Mouse (Mus musculus) midbrain, embryonic 16.5 days (tissue): Measurements from ENCODE around the gene Ndufa6. TPM values are rescaled to one million over a fixed set of nuclear protein-coding genes. Genes with fewer than 3 reads are reported as not detected.

Experiments
- ATAC-seq: fragments of 200-750 bp; cut with Nextera tagmentation; 2 replicates; pipeline ENCODE4 v1.8.0; 2017; ENCODE audit warnings: moderate TSS enrichment
- H3K27ac ChIP-seq: fragments of 300-500 bp; sonication (generic); 2 replicates; pipeline ENCODE4 v1.5.1; 2014; ENCODE audit warnings: mild to moderate bottlenecking, low read length, mixed read lengths
- H3K27me3 ChIP-seq: fragments of 300-500 bp; sonication (generic); 2 replicates; pipeline ENCODE4 v1.6.1; 2014; ENCODE audit warnings: low read depth, low read length, mixed read lengths; ENCODE audit not compliant: control insufficient read depth, insufficient read depth
- H3K36me3 ChIP-seq: fragments of 300-500 bp; sonication (generic); 2 replicates; pipeline ENCODE4 v1.6.1; 2014; ENCODE audit warnings: mild to moderate bottlenecking, low read length, moderate library complexity, mixed read lengths; ENCODE audit not compliant: control insufficient read depth, insufficient read depth
- H3K4me1 ChIP-seq: fragments of 300-500 bp; sonication (generic); 2 replicates; pipeline ENCODE4 v1.6.1; 2014; ENCODE audit warnings: mild to moderate bottlenecking, low read length, mixed read lengths; ENCODE audit not compliant: control insufficient read depth, insufficient read depth
- H3K4me2 ChIP-seq: fragments of 300-500 bp; sonication (generic); 2 replicates; pipeline ENCODE4 v1.6.1; 2014; ENCODE audit warnings: mild to moderate bottlenecking, low read length, mixed read lengths
- H3K4me3 ChIP-seq: fragments of 300-500 bp; sonication (generic); 2 replicates; pipeline ENCODE4 v1.5.1; 2014; ENCODE audit warnings: low read depth, mild to moderate bottlenecking, low read length, moderate library complexity, mixed read lengths
- H3K9ac ChIP-seq: fragments of 300-500 bp; sonication (generic); 2 replicates; pipeline ENCODE4 v1.6.1; 2014; ENCODE audit warnings: low read depth, low read length, mixed read lengths
- H3K9me3 ChIP-seq: fragments of 300-500 bp; sonication (generic); replicated peaks from 2 replicates; pipeline ENCODE4 v1.6.1; 2014; ENCODE audit warnings: mild to moderate bottlenecking, low read length, mixed read lengths; ENCODE audit not compliant: control insufficient read depth, poor library complexity, severe bottlenecking
- WGBS: fragments of 180-500 bp; shearing (Covaris S2); extraction: QIAGEN DNeasy Blood & Tissue Kit; methylation state at CpG from one replicate; pipeline ENCODE4 v1.1.7; 2014; 5-methylcytosine and 5-hydroxymethylcytosine counted together
- microRNA-seq: library from miRNA; unstranded; fragments of <30 nt; microRNA quantifications from one replicate; pipeline ENCODE4, GENCODE M21; 2017
- polyA plus RNA-seq: library from polyadenylated mRNA; unstranded; fragments of >200 nt; fragmentation: Nextera tagmentation; extraction: Ambion mirVana; gene quantifications from 2 replicates; pipeline ENCODE4 v1.2.1, GENCODE M21; 2015

Ndufa6 gene
- polyA plus RNA-seq, 1 experiment from 2014 or later, result 346 TPM

DNA sequence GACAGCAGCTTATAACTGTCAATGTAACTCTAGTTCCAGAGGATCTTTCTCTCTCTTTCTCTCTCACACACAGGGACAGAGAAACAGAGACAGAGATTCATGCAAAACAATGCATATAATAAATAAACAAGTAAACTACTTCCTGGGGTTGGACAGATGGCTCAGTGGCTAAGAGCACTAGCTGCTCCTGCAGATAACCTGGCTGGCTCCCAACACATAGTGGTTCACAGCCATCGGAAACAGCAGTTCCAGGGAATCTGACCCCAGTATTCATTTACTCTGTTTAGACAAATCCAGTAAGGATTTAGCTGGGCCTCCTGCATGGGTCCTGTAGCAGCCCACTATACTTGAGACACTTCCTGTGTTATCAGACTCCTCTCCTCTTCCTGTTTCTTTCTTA lies 34.5 kb downstream of the Ndufa6 start:
- H3K36me3 ChIP-seq, result no peaks in the 10 kb centered on the region
- H3K27me3 ChIP-seq, result no peaks in the 10 kb centered on the region
- no peak overlapping the region for H3K9ac ChIP-seq
- 79% methylated on average over 1 of the region's 1 CpGs for WGBS
- H3K27ac ChIP-seq, result no peak overlapping the region
- no peaks in the 10 kb centered on the region for H3K9me3 ChIP-seq
- no peak for ATAC-seq
- no peaks in the 10 kb centered on the region for H3K4me1 ChIP-seq
- H3K4me2 ChIP-seq, result no peak overlapping the region
- H3K4me3 ChIP-seq, result no peak overlapping the region

- no peak for ATAC-seq
- 86% methylated on average over 6 of the region's 6 CpGs for WGBS
- no peaks in the 10 kb centered on the region for H3K36me3 ChIP-seq
- H3K9ac ChIP-seq, result no peak overlapping the region
- H3K4me3 ChIP-seq, result no peak overlapping the region
- H3K4me2 ChIP-seq, result no peak overlapping the region
- no peaks in the 10 kb centered on the region for H3K27me3 ChIP-seq
- no peak overlapping the region for H3K27ac ChIP-seq
- no peaks in the 10 kb centered on the region for H3K9me3 ChIP-seq
- H3K4me1 ChIP-seq, result no peaks in the 10 kb centered on the region
These were observed 36.3 kb downstream of the Ndufa6 start for GRCm38 (mm10) chr15:82317839-82318238.

DNA sequence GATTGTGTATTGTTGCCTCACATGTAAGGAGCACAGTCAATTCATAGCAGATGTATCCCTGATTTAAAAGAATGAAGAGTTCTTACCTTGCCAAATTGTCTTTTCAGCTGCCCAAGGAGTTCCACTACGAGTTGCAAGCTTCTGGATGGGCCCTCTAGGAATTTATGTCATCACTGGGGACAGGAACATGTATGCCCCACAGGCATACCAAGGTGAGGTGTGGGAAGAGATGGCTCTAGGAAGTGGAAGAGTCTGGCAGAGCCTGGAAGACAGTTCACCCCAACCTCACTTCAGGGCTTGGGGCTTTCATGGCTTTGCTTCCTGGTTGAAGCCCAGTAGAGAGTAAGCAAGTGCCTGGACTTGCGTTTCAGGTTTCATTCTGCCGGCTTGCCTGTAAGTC lies 45.7 kb downstream of the Ndufa6 start:
- no peaks in the 10 kb centered on the region for H3K9me3 ChIP-seq
- no peaks in the 10 kb centered on the region for H3K4me1 ChIP-seq
- H3K27me3 ChIP-seq, result no peaks in the 10 kb centered on the region
- no peak overlapping the region for H3K4me3 ChIP-seq
- ATAC-seq, result no peak
- H3K27ac ChIP-seq, result no peak overlapping the region
- H3K9ac ChIP-seq, result no peak overlapping the region
- no peak overlapping the region for H3K4me2 ChIP-seq
- 78% methylated on average over 3 of the region's 3 CpGs for whole genome bisulfite sequencing
- no peaks in the 10 kb centered on the region for H3K36me3 ChIP-seq

DNA sequence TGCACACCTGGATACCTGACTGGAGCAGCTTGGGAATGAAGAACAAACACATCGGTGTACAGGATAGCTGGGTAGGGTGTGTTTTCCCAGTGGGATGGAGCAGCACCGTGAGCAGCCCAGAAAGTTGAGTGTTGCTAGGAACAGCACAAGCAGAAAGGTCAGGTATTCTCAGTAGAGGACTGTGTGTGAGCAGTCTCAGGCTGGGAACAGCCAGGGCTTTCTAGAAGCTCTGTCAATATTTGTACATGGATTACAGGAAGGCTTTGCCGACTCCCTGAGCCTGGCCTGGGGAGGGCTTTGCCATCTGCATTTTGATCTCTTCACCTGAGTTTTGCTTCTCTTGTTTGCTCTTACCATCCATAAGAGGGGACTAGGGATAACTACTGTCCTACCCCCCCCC lies 47.0 kb downstream of the Ndufa6 start:
- no peak for ATAC-seq
- WGBS, result 61% methylated on average over 3 of the region's 3 CpGs
- Histone ChIP-seq H3K9me3 (no peaks in the 10 kb centered on the region), H3K27ac (no peak overlapping the region), H3K27me3 (no peaks in the 10 kb centered on the region), H3K4me2 (no peak overlapping the region), H3K4me1 (no peaks in the 10 kb centered on the region), H3K4me3 (no peak overlapping the region), H3K9ac (no peak overlapping the region), H3K36me3 (no peaks in the 10 kb centered on the region)

Small RNA genes within 50 kb of the gene (microRNA-seq; reads per million reads assigned to microRNA genes)
- gene Mir7684, result not detected

Other genes starting within 250 kb of the Ndufa6 start
- 10.5 and 11.3 TPM in 2 replicates for gene Ccdc134, start 226.4 kb downstream of the Ndufa6 start, polyA plus RNA-seq
- gene Srebf2, start 207.1 kb downstream of the Ndufa6 start, polyA plus RNA-seq, result 194 and 218 TPM in 2 replicates
- gene Shisa8, start 141.5 kb downstream of the Ndufa6 start, polyA plus RNA-seq, result 0.77 and 1.0 TPM in 2 replicates
- gene Tnfrsf13c, start 130.0 kb downstream of the Ndufa6 start, polyA plus RNA-seq, result 0.14 TPM in 1 of 2 replicates, not detected in the other
- gene Cenpm, start 109.6 kb downstream of the Ndufa6 start, polyA plus RNA-seq, result 12.7 and 13.9 TPM in 2 replicates
- gene 1500009C09Rik, start 101.9 kb downstream of the Ndufa6 start, polyA plus RNA-seq, result 21.0 and 21.7 TPM in 2 replicates
- gene Sept3, start 79.4 kb downstream of the Ndufa6 start, polyA plus RNA-seq, result 406 and 437 TPM in 2 replicates
- 0.25 TPM in 1 of 2 replicates, not detected in the other for gene Wbp2nl, start 55.4 kb downstream of the Ndufa6 start, polyA plus RNA-seq
- 23.8 and 28.0 TPM in 2 replicates for gene Naga, start 15.4 kb downstream of the Ndufa6 start, polyA plus RNA-seq
- 1.1 and 1.5 TPM in 2 replicates for gene Pheta2, start 15.4 kb downstream of the Ndufa6 start, polyA plus RNA-seq
- gene Smdt1, start 15.4 kb downstream of the Ndufa6 start, polyA plus RNA-seq, result 300 and 320 TPM in 2 replicates
- 1.2 and 1.5 TPM in 2 replicates for gene Cyp2d22, start 25.9 kb upstream of the Ndufa6 start, polyA plus RNA-seq
- gene Cyp2d11, start 39.7 kb upstream of the Ndufa6 start, polyA plus RNA-seq, result not detected in 2 replicates
- not detected in 2 replicates for gene Cyp2d10, start 52.9 kb upstream of the Ndufa6 start, polyA plus RNA-seq
- gene Cyp2d9, start 79.1 kb upstream of the Ndufa6 start, polyA plus RNA-seq, result not detected in 2 replicates
- gene Cyp2d12, start 200.8 kb upstream of the Ndufa6 start, polyA plus RNA-seq, result not detected in 2 replicates